10 mouse cellular contexts compared by ENCODE assay signal in genomic region chr9:115724063-115724462, GRCm38 (mm10).
"Had no signal": no experiment of that assay in that cellular context is flagged by ENCODE, and none has a peak within 500 bp of the region (broad histone marks: within the 10 kb centered on the region; RNA-seq: fewer than 3 reads in every experiment).

No protein-coding gene starts in this region.

- H3K27me3 ChIP-seq: limb, embryonic 13.5 days had no signal

- H3K4me3 ChIP-seq: kidney, embryonic 15.5 days; limb, embryonic 13.5 days had no signal

- DNase-seq: kidney, adult 2 months; kidney, postnatal 14 days; left cerebral cortex, postnatal 4 days; lung, adult 18-20 months; right cerebral cortex, adult 18-20 months; right cerebral cortex, postnatal 25 days; thymus, postnatal 36 days had no signal

- H3K9ac ChIP-seq: kidney, embryonic 15.5 days; limb, embryonic 13.5 days; liver, embryonic 14.5 days had no signal

- H3K4me2 ChIP-seq: kidney, embryonic 15.5 days; limb, embryonic 13.5 days had no signal

- H3K27ac ChIP-seq: kidney, embryonic 15.5 days; limb, embryonic 13.5 days; liver, embryonic 14.5 days had no signal

- H3K36me3 ChIP-seq: kidney, embryonic 15.5 days; limb, embryonic 13.5 days had no signal

- H3K9me3 ChIP-seq: kidney, embryonic 15.5 days had no signal
